22 mouse cellular contexts compared by ENCODE assay signal in genomic region chr1:85931170-85931569, GRCm38 (mm10). TPM values are rescaled to one million over a fixed set of nuclear protein-coding genes. Genes with fewer than 3 reads are reported as not detected.
DNase-seq lines count a peak whose midpoint lies in the region; TF ChIP-seq lines count a peak whose summit lies in the region.
"Had no signal": no experiment of that assay in that cellular context is flagged by ENCODE, and none has a peak within 500 bp of the region (broad histone marks: within the 10 kb centered on the region; RNA-seq: fewer than 3 reads in every experiment).

No protein-coding gene starts in this region.

- peak; percentile 55 to 60 for DNase-seq in frontal cortex, adult 2 months (ENCODE audit: extremely low spot score in 1 of 2, low spot score in 1 of 2)
- no peak for DNase-seq in frontal cortex, postnatal 14 days (ENCODE audit: low spot score in 2 of 2)
- DNase-seq in layer of hippocampus, adult 8-10 months (ENCODE audit: low spot score in 2 of 2) = peak; percentile 61 to 65
- DNase-seq in layer of hippocampus, adult 9-10 months (ENCODE audit: low spot score) = no peak
- peak; percentile 58 for DNase-seq in brain, embryonic 14.5 days (ENCODE audit: low read depth)
- DNase-seq in layer of hippocampus, adult 9-11 months = peak; percentile 82
- DNase-seq in kidney, adult 11 months = no peak
- DNase-seq: cerebellum, adult 9-11 months; embryo, embryonic 11 days; heart, postnatal 14 days; kidney, adult 18-20 months; kidney, postnatal 10 days; lung, adult 18-20 months; lung, postnatal 14 days; right cerebral cortex, postnatal 4 days had no signal

- no peak for TF ChIP-seq CTCF in brain, embryonic 14.5 days (IDR thresholded peaks at IDR 0.05; ENCODE audit: borderline replicate concordance, extremely low read depth, insufficient read depth, insufficient read length)

- TF ChIP-seq POLR2A in brain, embryonic 14.5 days (IDR thresholded peaks at IDR 0.05; ENCODE audit: borderline replicate concordance, extremely low read depth, insufficient read depth, insufficient read length, poor library complexity, severe bottlenecking) = no peak

RNA-seq across cellular contexts. Expression of gene 4933407L21Rik, which starts 2.9 kb away (rescaled TPM):
- polyA plus RNA-seq in frontal cortex, adult 2 months (2012; rRNA removed) = 9.0 and 11.3 TPM in 2 replicates
- 1 to 10 TPM; 4.3 to 5.3 (median 4.5) TPM for total RNA-seq in layer of hippocampus, adult 8-10 months (2022)
- 6.9 and 7.5 TPM in 2 replicates for polyA plus RNA-seq in brain, embryonic 14.5 days (2012; rRNA removed)
- total RNA-seq: adrenal gland, adult 18-20 months; heart, postnatal 14 days had no signal
- polyA plus RNA-seq: heart, embryonic 11.5 days; liver, embryonic 11.5 days had no signal

RNA-seq across cellular contexts. Expression of gene Gpr55, which starts 29.6 kb away (rescaled TPM):
- polyA plus RNA-seq in frontal cortex, adult 2 months (2012; rRNA removed) = 0.08 and 0.10 TPM in 2 replicates
- total RNA-seq in layer of hippocampus, adult 8-10 months (2022) = under 1 TPM in 3 of 4 experiments, not detected in 1; 0.08 to 0.52 (median 0.25) TPM
- polyA plus RNA-seq in brain, embryonic 14.5 days (2012; rRNA removed) = 0.01 TPM in 1 of 2 replicates, not detected in the other
- total RNA-seq: gastrocnemius, adult 18-20 months; heart, postnatal 14 days; layer of hippocampus, postnatal 36 days had no signal
- polyA plus RNA-seq: embryonic facial prominence, embryonic 14.5 days; heart, embryonic 11.5 days; limb, embryonic 11.5 days; liver, embryonic 11.5 days had no signal

RNA-seq across cellular contexts. Expression of gene Itm2c, which starts 37.1 kb away (rescaled TPM):
- polyA plus RNA-seq in frontal cortex, adult 2 months (2012; rRNA removed) = 765 and 862 TPM in 2 replicates
- total RNA-seq in layer of hippocampus, adult 8-10 months (2022) = 100 to 1,000 TPM; 782 to 804 (median 787) TPM
- 160 and 168 TPM in 2 replicates for polyA plus RNA-seq in brain, embryonic 14.5 days (2012; rRNA removed)

Comparison
In these comparisons a context has a peak if more than half of its experiments do, and no peak if none do; other contexts are left out.
1. DNase-seq: peak in frontal cortex, adult 2 months (2 of 2), layer of hippocampus, adult 8-10 months (2 of 2), brain, embryonic 14.5 days (single experiment) and layer of hippocampus, adult 9-11 months (single experiment); none in frontal cortex, postnatal 14 days (0 of 2), layer of hippocampus, adult 9-10 months (single experiment) and kidney, adult 11 months (single experiment).